Mouse (Mus musculus) intestine, embryonic 15.5 days (tissue): ENCODE measurements around the gene Rad50. TPM values are rescaled to one million over a fixed set of nuclear protein-coding genes. Genes with fewer than 3 reads are reported as not detected.

ENCODE experiments used
- ATAC-seq: fragments of 200-750 bp; cut with Nextera tagmentation; 2 replicates; pipeline ENCODE4 v1.8.0; 2017; ENCODE audit warnings: moderate TSS enrichment, moderate library complexity
- H3K27ac ChIP-seq: fragments of 300-500 bp; sonication (generic); 2 replicates; pipeline ENCODE4 v1.5.1; 2015; ENCODE audit warnings: mild to moderate bottlenecking, inconsistent platforms
- H3K27me3 ChIP-seq: fragments of 300-500 bp; sonication (generic); replicated peaks from 2 replicates; pipeline ENCODE4 v1.6.1; 2015; ENCODE audit warnings: inconsistent platforms
- H3K36me3 ChIP-seq: fragments of 300-500 bp; sonication (generic); 2 replicates; pipeline ENCODE4 v1.6.1; 2015; ENCODE audit warnings: inconsistent platforms
- H3K4me1 ChIP-seq: fragments of 300-500 bp; sonication (generic); replicated peaks from 2 replicates; pipeline ENCODE4 v1.6.1; 2015; ENCODE audit warnings: inconsistent platforms
- H3K4me2 ChIP-seq: fragments of 300-500 bp; sonication (generic); replicated peaks from 2 replicates; pipeline ENCODE4 v1.6.1; 2015; ENCODE audit warnings: mild to moderate bottlenecking, inconsistent platforms
- H3K4me3 ChIP-seq: fragments of 300-500 bp; sonication (generic); replicated peaks from 2 replicates; pipeline ENCODE4 v1.5.1; 2015; ENCODE audit warnings: inconsistent platforms
- H3K9ac ChIP-seq: fragments of 300-500 bp; sonication (generic); 2 replicates; pipeline ENCODE4 v1.6.1; 2015; ENCODE audit warnings: inconsistent platforms
- H3K9me3 ChIP-seq: fragments of 300-500 bp; sonication (generic); 2 replicates; pipeline ENCODE4 v1.6.1; 2016; ENCODE audit warnings: inconsistent platforms
- WGBS: fragments of 180-500 bp; shearing (Covaris S2); methylation state at CpG from one replicate; pipeline ENCODE4 v1.1.7; 2015; 5-methylcytosine and 5-hydroxymethylcytosine counted together
- polyA plus RNA-seq: library from polyadenylated mRNA; unstranded; fragments of >200 nt; fragmentation: Nextera tagmentation; extraction: Ambion mirVana; gene quantifications from 2 replicates; pipeline ENCODE4 v1.2.1, GENCODE M21; 2015

Rad50 gene
- 30.9 and 35.4 TPM in 2 replicates for polyA plus RNA-seq

- Histone ChIP-seq H3K4me3 (peak within 1 kb of the TSS; percentile 58), H3K27ac (peak within 1 kb of the TSS; percentile 92), H3K9ac (peak within 1 kb of the TSS; percentile 83), H3K36me3 (peaks cover 5% of the 10 kb centered on the region; the same call in 1 of the 2 replicates), H3K9me3 (no peaks in the 10 kb centered on the region), H3K4me2 (peak within 1 kb of the TSS; percentile 81), H3K27me3 (no peaks in the 10 kb centered on the region), H3K4me1 (no peaks in the 10 kb centered on the region; the same call in 1 of the 2 replicates)
- WGBS = 3% methylated on average over 55 of the region's 55 CpGs
- peak; percentile 99 for ATAC-seq
Measured at GRCm38 (mm10) chr11:53706934-53707717, at the start of gene Rad50. TSS of gene Rad50 (minus strand) at chr11:53707319.

DNA sequence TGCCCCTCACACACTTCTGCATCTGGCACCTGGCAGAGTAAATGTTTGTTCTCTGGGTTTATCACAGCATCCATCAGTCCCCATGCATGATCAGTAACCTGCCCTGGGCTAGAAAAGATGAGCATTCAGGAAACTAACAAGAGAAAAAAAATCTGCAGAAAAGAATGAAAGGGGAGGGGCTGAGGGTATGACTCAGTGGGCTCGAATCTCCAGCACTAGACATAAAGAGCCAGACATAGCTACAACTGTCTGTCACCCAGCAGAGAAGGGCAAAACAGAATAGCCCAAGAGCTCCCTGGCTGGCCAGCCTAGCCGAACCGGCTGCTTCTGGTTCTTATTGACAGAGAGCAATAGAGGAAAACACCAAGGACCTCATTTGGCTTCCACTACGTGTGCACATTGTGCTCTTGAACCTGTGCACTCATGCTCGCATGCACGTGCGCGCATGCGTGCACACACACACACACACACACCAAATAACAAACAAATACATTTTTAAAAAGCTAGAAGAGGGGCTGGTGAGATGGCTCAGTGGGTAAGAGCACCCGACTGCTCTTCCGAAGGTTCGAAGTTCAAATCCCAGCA is 48.0 kb upstream of the Rad50 start:
- H3K4me1 ChIP-seq = peaks cover 21% of the 10 kb centered on the region
- no peaks in the 10 kb centered on the region for H3K9me3 ChIP-seq
- no peaks in the 10 kb centered on the region for H3K36me3 ChIP-seq
- H3K4me3 ChIP-seq = no peak overlapping the region
- H3K4me2 ChIP-seq = no peak overlapping the region
- whole genome bisulfite sequencing = 68% methylated on average over 12 of the region's 12 CpGs
- no peak overlapping the region for H3K27ac ChIP-seq
- H3K27me3 ChIP-seq = no peaks in the 10 kb centered on the region
- H3K9ac ChIP-seq = no peak overlapping the region
- ATAC-seq = no peak

GRCm38 (mm10) chr11:53749716-53750352 is 42.7 kb upstream of the Rad50 start:
- Histone ChIP-seq H3K27ac (no peak overlapping the region), H3K9ac (no peak overlapping the region), H3K4me2 (no peak overlapping the region), H3K36me3 (no peaks in the 10 kb centered on the region), H3K4me3 (no peak overlapping the region), H3K9me3 (no peaks in the 10 kb centered on the region), H3K4me1 (no peaks in the 10 kb centered on the region), H3K27me3 (no peaks in the 10 kb centered on the region)
- ATAC-seq = no peak
- 61% methylated on average over 5 of the region's 5 CpGs for WGBS

- Histone ChIP-seq H3K4me3 (no peak overlapping the region), H3K27me3 (no peaks in the 10 kb centered on the region), H3K4me2 (no peak overlapping the region), H3K36me3 (no peaks in the 10 kb centered on the region), H3K9me3 (no peaks in the 10 kb centered on the region), H3K4me1 (no peaks in the 10 kb centered on the region), H3K27ac (no peak overlapping the region), H3K9ac (no peak overlapping the region)
- ATAC-seq = no peak
- 63% methylated on average over 4 of the region's 4 CpGs for WGBS
Measured at GRCm38 (mm10) chr11:53749306-53749705, 42.2 kb upstream of the Rad50 start.

DNA sequence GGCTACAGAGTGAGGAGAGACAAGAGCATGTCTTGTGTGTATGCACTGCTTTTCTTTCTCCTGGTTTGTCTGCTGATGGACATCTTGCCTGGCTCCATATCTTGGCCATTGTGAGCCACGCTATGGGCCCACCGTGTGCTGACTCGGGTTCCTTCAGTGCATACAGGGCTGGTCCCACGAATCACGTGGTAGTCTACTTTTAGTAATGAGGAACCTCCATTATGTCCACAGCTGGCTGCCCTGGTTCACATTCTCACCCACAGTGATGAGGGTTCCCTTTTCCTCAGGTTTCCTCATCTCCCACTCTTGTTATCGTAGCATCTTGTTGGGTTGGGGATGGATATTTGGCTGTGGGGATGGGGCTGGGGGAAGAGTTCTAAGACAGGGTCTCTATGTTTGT is 41.5 kb upstream of the Rad50 start:
- Histone ChIP-seq H3K4me3 (no peak overlapping the region), H3K36me3 (no peaks in the 10 kb centered on the region), H3K9ac (no peak overlapping the region), H3K4me2 (no peak overlapping the region), H3K27me3 (no peaks in the 10 kb centered on the region), H3K27ac (no peak overlapping the region), H3K9me3 (no peaks in the 10 kb centered on the region), H3K4me1 (no peaks in the 10 kb centered on the region)
- no peak for ATAC-seq
- WGBS = 86% methylated on average over 6 of the region's 6 CpGs

- 89% methylated on average over 9 of the region's 9 CpGs for WGBS
- Histone ChIP-seq H3K9me3 (no peaks in the 10 kb centered on the region), H3K9ac (no peak overlapping the region), H3K27ac (no peak overlapping the region), H3K4me2 (no peak overlapping the region), H3K36me3 (no peaks in the 10 kb centered on the region), H3K4me3 (no peak overlapping the region), H3K27me3 (no peaks in the 10 kb centered on the region), H3K4me1 (no peaks in the 10 kb centered on the region)
- no peak for ATAC-seq
Measured at GRCm38 (mm10) chr11:53747985-53748384, 40.9 kb upstream of the Rad50 start.

DNA sequence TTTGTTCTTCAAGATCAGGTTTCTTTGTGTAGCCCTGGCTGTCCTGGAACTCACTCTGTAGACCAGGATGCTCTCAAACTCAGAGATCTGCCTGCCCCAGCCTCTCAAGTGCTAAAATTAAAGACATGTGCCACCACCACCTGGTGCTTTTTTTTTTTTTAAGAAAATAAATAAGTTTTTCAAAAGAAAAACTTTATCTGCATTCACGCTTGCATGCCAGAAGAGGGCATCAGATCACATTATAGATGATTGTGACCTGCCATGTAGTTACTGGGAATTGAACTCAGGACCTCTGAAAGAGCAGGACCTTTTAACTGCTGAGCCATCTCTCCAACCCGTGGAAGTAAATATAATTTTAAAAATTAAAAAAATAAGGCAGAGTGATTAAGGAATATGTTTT is 38.1 kb upstream of the Rad50 start:
- Histone ChIP-seq H3K9me3 (no peaks in the 10 kb centered on the region), H3K27me3 (no peaks in the 10 kb centered on the region), H3K4me3 (no peak overlapping the region), H3K4me2 (no peak overlapping the region), H3K9ac (no peak overlapping the region), H3K27ac (no peak overlapping the region), H3K36me3 (no peaks in the 10 kb centered on the region), H3K4me1 (no peaks in the 10 kb centered on the region)
- WGBS = 86% methylated on average over 2 of the region's 2 CpGs
- no peak for ATAC-seq

GRCm38 (mm10) chr11:53742353-53742752 is 35.2 kb upstream of the Rad50 start:
- Histone ChIP-seq H3K4me3 (no peak overlapping the region), H3K36me3 (no peaks in the 10 kb centered on the region), H3K4me2 (no peak overlapping the region), H3K27me3 (no peaks in the 10 kb centered on the region), H3K27ac (no peak overlapping the region), H3K9ac (no peak overlapping the region), H3K9me3 (no peaks in the 10 kb centered on the region), H3K4me1 (no peaks in the 10 kb centered on the region)
- no peak for ATAC-seq
- WGBS = 41% methylated on average over 5 of the region's 5 CpGs

DNA sequence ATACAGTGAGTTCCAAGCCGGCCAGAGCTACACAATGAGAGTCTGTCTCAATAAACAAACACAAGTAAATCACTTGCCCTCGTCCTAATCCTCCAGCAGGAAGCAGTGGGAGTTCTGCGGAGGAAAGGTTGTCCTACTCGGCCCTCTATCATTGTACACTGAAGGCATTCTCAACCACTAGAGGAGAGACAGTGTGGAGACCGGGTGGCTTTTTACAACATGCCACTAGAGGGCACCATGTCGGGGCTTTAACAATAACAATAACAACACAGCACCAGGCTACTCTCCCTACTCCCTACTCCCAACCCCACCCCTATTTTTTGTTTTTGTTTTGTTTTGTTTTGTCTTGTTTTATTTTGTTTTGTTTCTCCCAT is 30.4 kb upstream of the Rad50 start:
- 38% methylated on average over 6 of the region's 6 CpGs for WGBS
- Histone ChIP-seq H3K27me3 (no peaks in the 10 kb centered on the region), H3K27ac (no peak overlapping the region), H3K4me1 (no peaks in the 10 kb centered on the region; the same call in 1 of the 2 replicates), H3K36me3 (no peaks in the 10 kb centered on the region), H3K9ac (no peak overlapping the region), H3K4me2 (no peak overlapping the region), H3K9me3 (no peaks in the 10 kb centered on the region), H3K4me3 (no peak overlapping the region)
- peak; percentile 71 for ATAC-seq

- peak; percentile 60 for ATAC-seq
- Histone ChIP-seq H3K4me2 (no peak overlapping the region), H3K4me3 (no peak overlapping the region), H3K9ac (no peak overlapping the region), H3K36me3 (no peaks in the 10 kb centered on the region), H3K27ac (no peak overlapping the region), H3K9me3 (no peaks in the 10 kb centered on the region), H3K4me1 (no peaks in the 10 kb centered on the region; the same call in 1 of the 2 replicates), H3K27me3 (no peaks in the 10 kb centered on the region)
- 54% methylated on average over 14 of the region's 14 CpGs for WGBS
Measured at GRCm38 (mm10) chr11:53736771-53737572, 29.9 kb upstream of the Rad50 start.

DNA sequence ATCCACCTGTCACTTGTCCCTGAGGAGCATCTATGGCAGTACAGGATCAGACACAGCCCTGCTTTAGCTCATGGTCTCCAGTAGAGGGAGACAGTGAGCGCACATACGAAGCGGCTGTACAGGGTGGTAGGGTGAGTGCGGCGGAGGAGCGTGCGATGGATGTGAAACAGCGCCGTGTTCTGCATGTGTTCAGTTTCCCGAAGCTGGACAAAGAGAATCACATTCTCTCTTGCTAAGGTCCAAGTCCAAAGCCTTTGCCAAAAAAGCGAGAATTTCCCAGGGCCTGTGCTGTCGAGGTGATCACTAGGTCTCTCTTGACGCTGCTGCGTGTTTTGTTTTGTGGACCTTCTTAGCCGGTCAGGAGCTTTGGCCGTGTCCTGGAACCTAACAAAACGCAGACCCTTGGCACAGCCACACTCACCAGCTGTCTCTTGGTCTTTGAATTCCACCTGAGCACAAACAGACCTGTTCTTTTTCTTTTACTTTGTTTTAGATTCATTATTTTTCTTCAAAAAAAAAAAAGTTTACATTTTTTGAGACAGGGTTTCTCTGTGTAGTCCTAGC is 28.6 kb upstream of the Rad50 start:
- ATAC-seq = peak; percentile 90
- Histone ChIP-seq H3K4me3 (no peak overlapping the region), H3K4me1 (no peaks in the 10 kb centered on the region; the same call in 1 of the 2 replicates), H3K27me3 (no peaks in the 10 kb centered on the region), H3K4me2 (peak overlapping the region; percentile 55), H3K27ac (no peak overlapping the region), H3K9ac (no peak overlapping the region), H3K36me3 (no peaks in the 10 kb centered on the region), H3K9me3 (no peaks in the 10 kb centered on the region)
- 20% methylated on average over 17 of the region's 17 CpGs for WGBS
